Mouse (Mus musculus): Measurements from ENCODE around the gene Hoxd9. TPM values are rescaled to one million over a fixed set of nuclear protein-coding genes. Genes with fewer than 3 reads are reported as not detected.

Hoxd9 gene
- total and polyA plus RNA-seq, 3 experiments = not detected

DNA sequence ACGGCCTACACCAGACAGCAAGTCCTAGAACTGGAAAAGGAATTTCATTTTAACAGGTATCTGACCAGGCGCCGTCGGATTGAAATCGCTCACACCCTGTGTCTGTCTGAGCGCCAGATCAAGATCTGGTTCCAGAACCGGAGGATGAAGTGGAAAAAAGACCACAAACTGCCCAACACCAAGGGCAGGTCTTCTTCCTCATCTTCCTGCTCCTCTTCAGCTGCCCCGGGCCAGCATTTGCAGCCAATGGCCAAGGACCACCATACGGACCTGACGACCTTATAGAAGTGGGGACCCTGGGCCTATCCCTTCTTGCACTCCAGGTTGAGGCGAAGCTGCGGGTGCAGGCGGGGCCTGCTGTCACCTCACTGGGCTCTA, 30.8 kb downstream of the Hoxd9 start:
- DNase-seq (ENCODE audit: extremely low read depth) = no peak
- in situ Hi-C loops (cut with MboI; ENCODE audit: low pct_ligation_motif_present, low pct_unique_long_range_greater_than_20kb, low sequenced_read_pairs) = loop anchor here (10.0 kb wide), 1 partner anchor 327 kb away; no protein-coding TSS in a partner anchor
- Histone ChIP-seq H3K27me3 (replicated peaks) (no peaks in the 10 kb centered on the region), H3K36me3 (replicated peaks in 1 of 2; ENCODE audit: control insufficient read depth in 1 of 2, insufficient read depth in 1 of 2, low read length in 1 of 2) (peaks cover 28 to 32% of the 10 kb centered on the region in 2 experiments), H3K4me1 (ENCODE audit: control insufficient read depth in 1 of 2, insufficient read depth in 2 of 2) (peaks cover 4 to 51% of the 10 kb centered on the region in 2 experiments; a peak in 2 of 4 replicates), H3K79me2 (replicated peaks; ENCODE audit: control insufficient read depth, extremely low read depth, insufficient read depth, poor library complexity, severe bottlenecking) (peaks cover 65% of the 10 kb centered on the region), H3K4me3 (replicated peaks in 1 of 3; ENCODE audit: low read depth in 2 of 3, low read length in 2 of 3, poor library complexity in 1 of 3) (no peak overlapping the region), H3K4me2 (ENCODE audit: insufficient read depth, low read depth, poor library complexity, severe bottlenecking) (no peak overlapping the region), H3K9ac (ENCODE audit: insufficient read depth, low read depth) (no peak overlapping the region), H3K9me3 (replicated peaks; ENCODE audit: low read length) (peaks cover 6% of the 10 kb centered on the region), H3K27ac (ENCODE audit: insufficient read depth, low read depth) (no peak overlapping the region)
- dilution Hi-C loops (cut with MboI; ENCODE audit: extremely low pct_ligation_motif_present, extremely low pct_unique_long_range_greater_than_20kb, low sequenced_read_pairs) = no loop called here
- TF ChIP-seq POLR2AphosphoS2 (IDR thresholded peaks at IDR 0.05; ENCODE audit: low read depth, low read length) = no peak
- no peak for TF ChIP-seq MAZ (IDR thresholded peaks at IDR 0.05; ENCODE audit: low read depth, low read length)
- no peak for TF ChIP-seq USF1 (IDR thresholded peaks at IDR 0.05; ENCODE audit: low read depth, low read length)
- TF ChIP-seq RCOR1 (conservative IDR thresholded peaks at IDR 0.05; ENCODE audit: low read depth, low read length) = no peak
- TF ChIP-seq NRF1 (IDR thresholded peaks at IDR 0.05; ENCODE audit: low read depth, low read length) = no peak
- no peak for TF ChIP-seq BHLHE40 (IDR thresholded peaks at IDR 0.05; ENCODE audit: low read depth, low read length)
- no peak for TF ChIP-seq PAX5 (IDR thresholded peaks at IDR 0.05; ENCODE audit: low read length)
- no peak for TF ChIP-seq JUND (conservative IDR thresholded peaks at IDR 0.05; ENCODE audit: low read depth, low read length)
- TF ChIP-seq MXI1 (IDR thresholded peaks at IDR 0.05; ENCODE audit: low read depth, low read length) = no peak
- TF ChIP-seq CHD1 (IDR thresholded peaks at IDR 0.05; ENCODE audit: low read depth, low read length) = no peak
- TF ChIP-seq NELFE (IDR thresholded peaks at IDR 0.05; ENCODE audit: low read depth, low read length) = no peak
- TF ChIP-seq ZC3H11A (IDR thresholded peaks at IDR 0.05; ENCODE audit: low read depth, low read length) = no peak
- TF ChIP-seq HCFC1 (IDR thresholded peaks at IDR 0.05; ENCODE audit: low read depth, low read length) = no peak
- TF ChIP-seq UBTF (IDR thresholded peaks at IDR 0.05; ENCODE audit: low read depth, low read length) = no peak
- no peak for TF ChIP-seq TBP (conservative IDR thresholded peaks at IDR 0.05; ENCODE audit: low read depth, low read length)
- TF ChIP-seq ZNF384 (IDR thresholded peaks at IDR 0.05; ENCODE audit: low read depth, low read length) = no peak

DNA sequence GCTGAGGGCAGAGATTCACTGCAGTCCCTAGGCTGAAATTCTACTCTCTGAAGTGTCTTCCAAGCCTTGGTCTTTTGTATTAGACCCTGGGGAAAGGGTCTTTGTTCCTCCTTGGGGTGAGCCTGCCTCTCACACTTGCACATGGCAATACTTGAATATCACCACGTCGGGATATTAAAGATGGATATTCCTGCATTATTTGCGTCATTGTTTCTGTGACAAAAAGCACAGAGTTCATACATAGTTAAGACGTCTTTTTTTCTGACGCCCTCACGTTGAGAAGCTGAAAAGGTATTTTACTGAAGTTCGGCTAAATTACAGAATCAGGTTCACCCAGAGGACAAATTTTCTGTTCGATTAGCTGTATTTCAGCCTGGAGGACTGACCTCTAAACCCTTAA, 32.8 kb downstream of the Hoxd9 start:
- no peak for DNase-seq (ENCODE audit: extremely low read depth)
- in situ Hi-C loops (cut with MboI; ENCODE audit: low pct_ligation_motif_present, low pct_unique_long_range_greater_than_20kb, low sequenced_read_pairs) (no loop called here), dilution Hi-C loops (cut with MboI; ENCODE audit: extremely low pct_ligation_motif_present, extremely low pct_unique_long_range_greater_than_20kb, low sequenced_read_pairs) (no loop called here)
- Histone ChIP-seq H3K4me3 (replicated peaks in 1 of 3; ENCODE audit: low read depth in 2 of 3, low read length in 2 of 3, poor library complexity in 1 of 3) (no peak overlapping the region), H3K9me3 (replicated peaks; ENCODE audit: low read length) (peaks cover 9% of the 10 kb centered on the region), H3K9ac (ENCODE audit: insufficient read depth, low read depth) (0 out of 2 replicates have a peak overlapping the region, but pooled peaks have one; percentile 20), H3K27ac (ENCODE audit: insufficient read depth, low read depth) (peak overlapping the region; percentile 84), H3K4me2 (ENCODE audit: insufficient read depth, low read depth, poor library complexity, severe bottlenecking) (peak overlapping the region; percentile 81), H3K27me3 (replicated peaks) (no peaks in the 10 kb centered on the region), H3K4me1 (ENCODE audit: control insufficient read depth in 1 of 2, insufficient read depth in 2 of 2) (peaks cover 4 to 58% of the 10 kb centered on the region in 2 experiments; a peak in 2 of 4 replicates), H3K79me2 (replicated peaks; ENCODE audit: control insufficient read depth, extremely low read depth, insufficient read depth, poor library complexity, severe bottlenecking) (peaks cover 46% of the 10 kb centered on the region), H3K36me3 (replicated peaks in 1 of 2; ENCODE audit: control insufficient read depth in 1 of 2, insufficient read depth in 1 of 2, low read length in 1 of 2) (peaks cover 29 to 40% of the 10 kb centered on the region in 2 experiments)
- TF ChIP-seq JUND (conservative IDR thresholded peaks at IDR 0.05; ENCODE audit: low read depth, low read length) = no peak
- 0 out of 2 replicates have a peak, but pooled peaks have one; percentile 20 for TF ChIP-seq IRF4 (IDR thresholded peaks at IDR 0.05; ENCODE audit: low read depth, low read length)

All from CH12.LX (cell line).